Mouse (Mus musculus) liver, embryonic 14.5 days (tissue): Measurements from ENCODE around the gene Cbln3. TPM values are rescaled to one million over a fixed set of nuclear protein-coding genes. Genes with fewer than 3 reads are reported as not detected.

Experiments
- ATAC-seq: fragments of 200-750 bp; cut with Nextera tagmentation; 2 replicates; pipeline ENCODE4 v1.8.0; 2017; ENCODE audit warnings: moderate number of reproducible peaks, mild to moderate bottlenecking, moderate library complexity; ENCODE audit not compliant: insufficient read depth
- DNase-seq, 3 experiments: peaks; one replicate each; pipeline ENCODE4 v3.0.0-alpha.2; 2012 to 2013; ENCODE audit warnings: low read depth in 3 of 3, low spot score in 3 of 3
- H3K27ac ChIP-seq: fragments of 300-500 bp; sonication (generic); 2 replicates; pipeline ENCODE4 v1.5.1; 2014; ENCODE audit warnings: moderate library complexity, mild to moderate bottlenecking, control low read depth, inconsistent platforms
- H3K27me3 ChIP-seq: fragments of 300-500 bp; sonication (generic); 2 replicates; pipeline ENCODE4 v1.6.1; 2014; ENCODE audit warnings: mild to moderate bottlenecking, low read length, moderate library complexity; ENCODE audit not compliant: control insufficient read depth, insufficient read depth
- H3K36me3 ChIP-seq: fragments of 300-500 bp; sonication (generic); replicated peaks from 2 replicates; pipeline ENCODE4 v1.6.1; 2014; ENCODE audit warnings: low read depth; ENCODE audit not compliant: control insufficient read depth, insufficient read depth
- H3K4me1 ChIP-seq, 2 experiments: fragments of 200-500 bp in 1 of 2; fragments of 300-500 bp in 1 of 2; sonication (generic) in 1 of 2; replicated peaks; 2 replicates each; pipeline ENCODE4 v1.6.1; 2012 to 2014; ENCODE audit warnings: antibody characterized with exemption in 1 of 2, inconsistent platforms in 1 of 2, low read length in 1 of 2; ENCODE audit not compliant: control insufficient read depth in 2 of 2, insufficient read depth in 2 of 2
- H3K4me2 ChIP-seq: fragments of 300-500 bp; sonication (generic); 2 replicates; pipeline ENCODE4 v1.6.1; 2014; ENCODE audit warnings: low read depth, mild to moderate bottlenecking, control low read depth, moderate library complexity
- H3K4me3 ChIP-seq, 2 experiments: fragments of 200-500 bp in 1 of 2; fragments of 300-500 bp in 1 of 2; sonication (generic) in 1 of 2; 2 replicates each; pipeline ENCODE4 v1.5.1; 2012 to 2014; ENCODE audit warnings: low read depth in 2 of 2, low read length in 2 of 2, mild to moderate bottlenecking in 2 of 2, control low read depth in 1 of 2, inconsistent platforms in 1 of 2, moderate library complexity in 1 of 2; ENCODE audit not compliant: insufficient read depth in 1 of 2
- H3K9ac ChIP-seq: fragments of 300-500 bp; sonication (generic); replicated peaks from 2 replicates; pipeline ENCODE4 v1.6.1; 2014; ENCODE audit warnings: mild to moderate bottlenecking, control low read depth, moderate library complexity
- H3K9me3 ChIP-seq: fragments of 300-500 bp; sonication (generic); 2 replicates; pipeline ENCODE4 v1.6.1; 2016; ENCODE audit warnings: low read length, mixed read lengths; ENCODE audit not compliant: control insufficient read depth
- CTCF ChIP-seq: IDR thresholded peaks from 2 replicates; pipeline ENCODE4 v1.5.1; 2016; ENCODE audit warnings: antibody characterized with exemption, low read depth, control low read depth
- EP300 ChIP-seq: IDR thresholded peaks from 2 replicates; pipeline ENCODE4 v1.6.1; 2016; ENCODE audit warnings: antibody characterized with exemption, low read depth
- WGBS: fragments of 180-500 bp; shearing (Covaris S2); extraction: QIAGEN DNeasy Blood & Tissue Kit; methylation state at CpG from one replicate; pipeline ENCODE4 v1.1.7; 2014; ENCODE audit not compliant: insufficient replicate concordance; 5-methylcytosine and 5-hydroxymethylcytosine counted together
- polyA plus RNA-seq, 2 experiments: library from polyadenylated mRNA; depleted of rRNA in 1 of 2; stranded (reverse) in 1 of 2; unstranded in 1 of 2; fragments of >200 nt; fragmentation: Nextera tagmentation in 1 of 2; extraction: Ambion mirVana in 1 of 2; gene quantifications; 2 replicates each; pipeline versions ENCODE4 v1.2.1 to v1.2.3; 2012 to 2014

Gene Cbln3
- polyA plus RNA-seq, 2 experiments: 0.06 to 0.15 TPM

DNA sequence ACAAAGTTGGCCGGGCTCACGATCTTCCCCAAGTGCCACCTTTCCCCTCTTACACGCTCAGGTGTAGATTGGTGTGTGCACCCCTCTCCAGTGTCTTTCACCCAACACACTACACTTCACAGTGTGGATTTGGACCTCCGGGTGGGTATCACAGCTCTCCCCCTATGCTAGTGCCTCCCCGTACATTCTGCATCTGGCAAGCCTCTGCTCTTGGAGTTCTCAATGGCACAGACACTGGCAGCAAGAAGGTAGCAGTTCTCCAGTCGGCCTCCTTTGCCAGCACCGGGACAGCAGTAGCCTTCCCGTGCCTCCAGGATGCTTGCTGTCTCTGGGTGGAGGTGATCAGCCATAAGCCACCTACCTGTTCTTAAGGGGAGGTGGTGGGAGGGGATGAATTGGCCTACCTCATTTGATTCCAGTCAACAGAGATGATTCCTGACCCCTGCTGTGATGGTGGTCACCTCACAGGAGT lies 10.9 kb downstream of the Cbln3 start:
- no peak for TF ChIP-seq EP300
- TF ChIP-seq CTCF: no peak
- Histone ChIP-seq H3K27ac (no peak overlapping the region), H3K4me2 (no peak overlapping the region), H3K36me3 (no peaks in the 10 kb centered on the region), H3K4me1 (peaks cover 0 to 7% of the 10 kb centered on the region in 2 experiments; a peak in 1 of 4 replicates), H3K4me3 (no peak overlapping the region), H3K9me3 (no peaks in the 10 kb centered on the region), H3K9ac (no peak overlapping the region), H3K27me3 (no peaks in the 10 kb centered on the region; the same call in none of the 2 replicates)
- DNase-seq: no peak
- 66% methylated on average over 8 of the region's 8 CpGs for WGBS
- ATAC-seq: peak; percentile 7; the same call in 1 of the 2 replicates

DNA sequence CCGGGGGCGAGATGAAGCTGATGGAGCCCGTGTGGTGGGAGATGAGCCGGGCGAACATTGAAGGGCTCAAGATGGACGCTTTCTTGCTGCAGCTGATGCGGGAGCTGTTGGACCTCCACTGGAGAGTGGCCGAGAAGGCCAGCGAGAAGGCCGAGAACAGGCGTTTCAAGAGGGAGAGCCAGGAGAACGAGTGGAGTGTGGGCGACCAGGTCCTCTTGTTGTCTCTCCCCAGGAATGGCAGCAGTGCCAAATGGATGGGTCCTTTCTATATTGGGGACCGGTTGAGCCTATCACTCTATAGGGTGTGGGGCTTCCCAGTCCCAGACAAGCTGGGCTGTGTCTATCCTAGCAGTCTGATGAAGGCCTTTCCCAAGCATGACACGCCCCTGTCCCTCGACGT lies 11.6 kb downstream of the Cbln3 start:
- no peak overlapping the region for H3K4me3 ChIP-seq
- DNase-seq: no peak
- no peak for ATAC-seq
- H3K27me3 ChIP-seq: no peaks in the 10 kb centered on the region; the same call in 1 of the 2 replicates
- H3K27ac ChIP-seq: no peak overlapping the region
- H3K4me1 ChIP-seq: peaks cover 0 to 2% of the 10 kb centered on the region in 2 experiments; a peak in 1 of 4 replicates
- no peak overlapping the region for H3K4me2 ChIP-seq
- no peak overlapping the region for H3K9ac ChIP-seq
- WGBS: 68% methylated on average over 17 of the region's 17 CpGs
- H3K9me3 ChIP-seq: no peaks in the 10 kb centered on the region
- no peaks in the 10 kb centered on the region for H3K36me3 ChIP-seq
- TF ChIP-seq CTCF (no peak), EP300 (no peak)

DNA sequence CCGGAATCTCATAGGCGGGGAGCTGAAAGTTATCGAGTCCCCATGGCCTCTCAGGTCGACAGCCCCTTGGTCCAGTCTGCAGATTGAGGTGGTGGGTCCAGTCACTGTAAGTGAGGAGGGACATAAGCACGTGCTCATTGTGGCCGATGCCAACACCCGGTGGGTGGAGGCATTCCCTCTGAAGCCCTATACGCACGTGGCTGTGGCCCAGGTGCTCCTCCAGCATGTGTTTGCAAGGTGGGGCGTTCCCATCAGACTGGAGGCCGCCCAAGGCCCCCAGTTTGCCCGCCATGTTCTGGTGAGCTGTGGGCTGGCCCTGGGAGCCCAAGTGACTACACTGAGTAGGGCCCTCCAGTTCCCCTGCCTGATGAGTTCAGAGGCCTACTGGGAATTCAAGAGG lies 12.2 kb downstream of the Cbln3 start:
- Histone ChIP-seq H3K27ac (no peak overlapping the region), H3K9me3 (no peaks in the 10 kb centered on the region), H3K4me1 (peaks cover 0 to 2% of the 10 kb centered on the region in 2 experiments; a peak in 1 of 4 replicates), H3K36me3 (no peaks in the 10 kb centered on the region), H3K4me3 (no peak overlapping the region), H3K9ac (no peak overlapping the region), H3K4me2 (no peak overlapping the region), H3K27me3 (no peaks in the 10 kb centered on the region)
- DNase-seq: no peak
- ATAC-seq: no peak
- TF ChIP-seq CTCF (no peak), EP300 (no peak)
- WGBS: 74% methylated on average over 12 of the region's 12 CpGs

DNA sequence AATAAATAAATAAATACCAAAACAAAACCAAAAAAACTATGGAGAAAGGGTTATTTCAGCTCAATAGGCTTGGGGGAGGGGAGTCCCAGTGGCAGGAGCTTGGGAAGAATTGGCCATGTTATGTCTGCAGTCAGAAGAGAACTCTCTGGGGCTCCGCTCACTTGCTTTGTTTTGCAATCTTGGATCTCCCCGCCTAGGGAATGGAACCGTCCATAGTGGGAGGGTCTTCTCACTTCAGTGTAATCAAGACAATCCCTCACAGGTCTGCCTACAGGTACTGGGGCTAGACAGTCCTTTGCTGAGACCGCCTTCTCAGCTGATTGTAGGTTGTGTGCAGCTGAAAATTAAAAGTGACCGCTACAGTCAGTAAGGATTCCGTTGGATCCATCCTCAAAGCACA lies 14.7 kb downstream of the Cbln3 start:
- no peak overlapping the region for H3K4me2 ChIP-seq
- H3K27ac ChIP-seq: no peak overlapping the region
- H3K4me3 ChIP-seq: no peak overlapping the region
- WGBS: 78% methylated on average over 6 of the region's 6 CpGs
- no peak for TF ChIP-seq CTCF
- TF ChIP-seq EP300: no peak
- DNase-seq (no peak), ATAC-seq (no peak)
- H3K9me3 ChIP-seq: no peaks in the 10 kb centered on the region
- no peaks in the 10 kb centered on the region; the same call in 1 of the 2 replicates for H3K36me3 ChIP-seq
- H3K4me1 ChIP-seq: 0 out of 4 replicates have a peak, but pooled peaks cover 0 to 2% of the 10 kb centered on the region in 2 experiments
- no peaks in the 10 kb centered on the region for H3K27me3 ChIP-seq
- no peak overlapping the region for H3K9ac ChIP-seq

DNA sequence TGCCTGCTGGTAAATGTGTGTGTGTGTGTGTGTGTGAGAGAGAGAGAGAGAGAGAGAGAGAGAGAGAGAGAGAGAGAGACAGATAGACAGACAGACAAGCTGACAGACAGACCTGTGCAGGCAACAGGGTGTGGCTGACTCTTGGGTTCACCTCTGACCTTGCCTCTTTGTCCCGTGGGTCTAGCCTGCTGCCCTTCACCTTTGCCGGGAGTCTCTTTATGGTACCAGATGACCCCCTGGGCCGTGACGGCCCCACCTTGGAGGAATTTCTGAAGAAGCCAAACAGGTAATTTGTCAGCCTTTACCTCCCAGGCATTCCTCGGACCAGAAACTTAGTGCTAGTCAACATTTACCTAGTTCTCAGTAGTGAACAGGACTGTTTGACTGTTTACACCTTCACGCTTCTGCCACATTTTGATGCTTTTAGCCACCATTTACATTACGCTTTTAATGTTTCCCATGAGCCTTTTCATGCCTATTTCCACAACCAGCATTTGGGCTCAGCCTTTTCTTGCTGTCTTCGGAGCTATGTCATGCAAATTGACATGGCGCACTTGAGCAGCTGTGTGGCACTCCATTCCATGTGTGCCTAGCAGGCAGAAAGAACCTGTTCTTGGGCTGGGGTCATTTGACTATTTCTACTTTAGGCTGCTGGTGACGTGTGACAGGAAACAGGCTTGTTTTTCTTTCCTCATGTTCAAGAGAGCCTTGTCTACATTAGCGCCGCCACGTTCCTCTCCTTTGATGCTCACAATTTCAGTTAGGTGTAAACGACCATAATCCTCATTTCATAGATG lies 15.8 kb downstream of the Cbln3 start:
- no peaks in the 10 kb centered on the region; the same call in 1 of the 2 replicates for H3K36me3 ChIP-seq
- 77% methylated on average over 14 of the region's 14 CpGs for WGBS
- ATAC-seq: no peak

More for the DNA sequence above, 15.8 kb downstream of the Cbln3 start:
- TF ChIP-seq CTCF (no peak), EP300 (no peak)
- Histone ChIP-seq H3K4me3 (no peak overlapping the region), H3K4me2 (no peak overlapping the region), H3K4me1 (no peaks in the 10 kb centered on the region), H3K27ac (no peak overlapping the region), H3K9me3 (no peaks in the 10 kb centered on the region), H3K9ac (no peak overlapping the region), H3K27me3 (no peaks in the 10 kb centered on the region)
- no peak for DNase-seq
